Mouse (Mus musculus) midbrain, embryonic 11.5 days (tissue): Measurements from ENCODE around the gene Spata20. TPM values are rescaled to one million over a fixed set of nuclear protein-coding genes. Genes with fewer than 3 reads are reported as not detected.
A peak's percentile ranks its signal among the peaks of the same experiment; 100 is the strongest.

Experiments
- ATAC-seq: fragments of 200-750 bp; cut with Nextera tagmentation; 2 replicates; pipeline ENCODE4 v1.8.0; 2017; ENCODE audit warnings: moderate TSS enrichment, moderate library complexity; ENCODE audit not compliant: low FRiP score
- DNase-seq: peaks from one replicate; pipeline ENCODE4 v3.0.0; 2015; ENCODE audit warnings: low spot score; ENCODE audit errors: missing footprints
- H3K27ac ChIP-seq: fragments of 300-500 bp; sonication (generic); 2 replicates; pipeline ENCODE4 v1.5.1; 2014; ENCODE audit warnings: low read depth, low read length
- H3K27me3 ChIP-seq: fragments of 300-500 bp; sonication (generic); 2 replicates; pipeline ENCODE4 v1.6.1; 2014; ENCODE audit warnings: mild to moderate bottlenecking, low read length, moderate library complexity, mixed read lengths; ENCODE audit not compliant: control insufficient read depth, insufficient read depth
- H3K36me3 ChIP-seq: fragments of 300-500 bp; sonication (generic); 2 replicates; pipeline ENCODE4 v1.6.1; 2014; ENCODE audit warnings: mild to moderate bottlenecking, low read length, moderate library complexity, mixed read lengths; ENCODE audit not compliant: control insufficient read depth, insufficient read depth
- H3K4me1 ChIP-seq: fragments of 300-500 bp; sonication (generic); 2 replicates; pipeline ENCODE4 v1.6.1; 2014; ENCODE audit warnings: low read length; ENCODE audit not compliant: control insufficient read depth, insufficient read depth
- H3K4me2 ChIP-seq: fragments of 300-500 bp; sonication (generic); 2 replicates; pipeline ENCODE4 v1.6.1; 2014; ENCODE audit warnings: mild to moderate bottlenecking, moderate library complexity
- H3K4me3 ChIP-seq: fragments of 300-500 bp; sonication (generic); 2 replicates; pipeline ENCODE4 v1.5.1; 2014; ENCODE audit warnings: low read depth, low read length
- H3K9ac ChIP-seq: fragments of 300-500 bp; sonication (generic); 2 replicates; pipeline ENCODE4 v1.6.1; 2014; ENCODE audit warnings: low read length
- H3K9me3 ChIP-seq: fragments of 300-500 bp; sonication (generic); 2 replicates; pipeline ENCODE4 v1.6.1; 2016; ENCODE audit warnings: low read length; ENCODE audit not compliant: control insufficient read depth
- WGBS: fragments of 180-500 bp; shearing (Covaris S2); extraction: QIAGEN DNeasy Blood & Tissue Kit; methylation state at CpG from one replicate; pipeline ENCODE4 v1.1.7; 2014; 5-methylcytosine and 5-hydroxymethylcytosine counted together
- polyA plus RNA-seq: library from polyadenylated mRNA; unstranded; fragments of >200 nt; fragmentation: Nextera tagmentation; extraction: Ambion mirVana; gene quantifications from 2 replicates; pipeline ENCODE4 v1.2.1, GENCODE M21; 2014

Gene Spata20
- not detected in 2 replicates for polyA plus RNA-seq

GRCm38 (mm10) chr11:94486001-94486400 lies at the start of gene Spata20:
TSS of gene Spata20 (minus strand) at chr11:94486179.
- peak; percentile 80 for ATAC-seq
- Histone ChIP-seq H3K4me3 (no peak within 1 kb of the TSS), H3K36me3 (no peaks in the 10 kb centered on the region), H3K4me2 (peak within 1 kb of the TSS; percentile 22), H3K4me1 (peaks cover 1% of the 10 kb centered on the region), H3K9me3 (no peaks in the 10 kb centered on the region), H3K27ac (no peak within 1 kb of the TSS), H3K9ac (no peak within 1 kb of the TSS), H3K27me3 (peaks cover 5% of the 10 kb centered on the region)
- 4% methylated on average over 24 of the region's 24 CpGs for WGBS
- peak; percentile 100 for DNase-seq

- H3K4me2 ChIP-seq: no peak overlapping the region
- H3K36me3 ChIP-seq: no peaks in the 10 kb centered on the region
- H3K4me3 ChIP-seq: no peak overlapping the region
- DNase-seq (peak; percentile 49), ATAC-seq (no peak)
- H3K27ac ChIP-seq: no peak overlapping the region
- 84% methylated on average over 8 of the region's 8 CpGs for WGBS
- no peaks in the 10 kb centered on the region for H3K4me1 ChIP-seq
- no peaks in the 10 kb centered on the region for H3K9me3 ChIP-seq
- no peak overlapping the region for H3K9ac ChIP-seq
- no peaks in the 10 kb centered on the region for H3K27me3 ChIP-seq
These were observed 47.2 kb upstream of the Spata20 start for GRCm38 (mm10) chr11:94533171-94533570.

- Histone ChIP-seq H3K27ac (no peak overlapping the region), H3K9ac (no peak overlapping the region), H3K4me2 (no peak overlapping the region), H3K4me3 (no peak overlapping the region), H3K27me3 (no peaks in the 10 kb centered on the region), H3K36me3 (no peaks in the 10 kb centered on the region), H3K4me1 (no peaks in the 10 kb centered on the region), H3K9me3 (no peaks in the 10 kb centered on the region)
- DNase-seq: no peak
- 48% methylated on average over 3 of the region's 3 CpGs for WGBS
- no peak for ATAC-seq
These were observed 42.9 kb upstream of the Spata20 start for GRCm38 (mm10) chr11:94528879-94529278.

DNA sequence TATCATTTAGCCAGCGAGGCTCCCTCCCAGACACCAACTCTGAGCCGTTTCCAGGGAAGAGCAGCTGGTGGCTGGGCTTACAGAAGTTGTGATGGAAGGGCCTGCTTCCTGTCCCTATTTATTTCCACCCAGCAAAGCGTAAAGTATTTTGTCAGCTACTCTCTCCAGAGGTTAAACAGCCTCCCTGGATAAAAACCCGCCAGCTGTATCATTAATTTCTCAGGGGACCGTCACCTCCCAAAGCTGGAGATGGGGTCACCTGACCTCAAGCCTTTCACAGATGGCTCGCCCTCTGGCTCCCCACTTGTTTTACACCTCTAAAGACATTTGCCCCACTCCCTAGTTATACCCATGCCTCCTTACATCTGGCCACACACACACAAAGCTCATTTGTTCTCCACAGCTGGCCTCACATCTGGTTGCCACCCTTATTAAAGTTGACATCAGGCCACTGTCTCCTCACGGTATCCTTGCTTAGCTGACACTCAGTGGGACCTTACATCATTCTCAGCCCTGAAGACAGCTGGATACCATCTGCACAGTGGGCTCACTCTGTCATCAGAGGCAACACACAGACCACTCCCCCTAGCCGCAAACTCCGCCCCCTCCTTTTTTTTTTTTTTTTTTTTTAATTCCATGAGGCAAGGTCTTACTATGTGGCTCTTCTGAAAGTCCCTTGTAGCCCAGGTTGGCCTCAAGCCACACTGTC lies 40.3 kb upstream of the Spata20 start:
- no peak overlapping the region for H3K9ac ChIP-seq
- no peaks in the 10 kb centered on the region for H3K9me3 ChIP-seq
- no peak overlapping the region for H3K27ac ChIP-seq
- ATAC-seq (peak; percentile 50; the same call in 1 of the 2 replicates), DNase-seq (no peak)
- no peaks in the 10 kb centered on the region for H3K36me3 ChIP-seq
- no peak overlapping the region for H3K4me3 ChIP-seq
- no peak overlapping the region for H3K4me2 ChIP-seq
- 54% methylated on average over 9 of the region's 9 CpGs for WGBS
- H3K4me1 ChIP-seq: no peaks in the 10 kb centered on the region; the same call in 1 of the 2 replicates
- no peaks in the 10 kb centered on the region for H3K27me3 ChIP-seq

DNA sequence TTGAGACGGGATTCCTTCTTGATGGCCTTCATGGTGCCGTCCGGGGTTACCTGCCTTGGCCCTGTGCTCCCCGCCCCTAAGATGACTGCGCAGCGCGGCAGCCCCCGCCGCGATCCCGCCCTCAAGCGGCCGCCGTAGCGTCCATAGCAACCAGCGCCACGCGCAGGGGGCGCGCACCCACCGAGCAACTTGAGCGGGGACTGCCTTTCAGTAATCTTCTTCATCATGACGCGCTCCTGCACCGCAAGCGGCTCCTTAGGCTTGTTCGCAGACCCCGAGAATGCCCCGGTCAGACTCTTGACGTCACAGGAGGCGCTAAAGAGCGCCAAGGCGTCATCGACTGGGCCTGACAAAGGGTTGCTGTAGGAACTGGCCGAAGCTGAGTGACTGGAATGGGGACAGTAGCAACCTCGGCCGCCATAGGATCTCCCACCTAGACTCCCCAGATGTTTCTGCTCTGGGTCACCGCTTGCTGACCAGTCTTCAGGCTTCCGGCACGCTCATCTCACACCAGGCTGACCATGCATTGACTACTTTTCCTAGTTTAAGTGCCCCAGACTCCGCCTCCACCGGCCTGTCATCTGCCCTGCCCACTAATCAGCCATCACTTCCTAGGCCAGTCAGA lies 35.4 kb upstream of the Spata20 start, which contains the start of gene Mycbpap:
TSS of gene Mycbpap (minus strand) at position 524 of the 625 bp plus-strand sequence.
- DNase-seq (peak; percentile 98), ATAC-seq (peak; percentile 85)
- H3K4me3 ChIP-seq: peak within 1 kb of the TSS; percentile 51
- H3K4me1 ChIP-seq: peaks cover 9% of the 10 kb centered on the region
- H3K27me3 ChIP-seq: no peaks in the 10 kb centered on the region
- no peaks in the 10 kb centered on the region for H3K9me3 ChIP-seq
- 1% methylated on average over 42 of the region's 42 CpGs for WGBS
- no peak within 1 kb of the TSS for H3K27ac ChIP-seq
- H3K4me2 ChIP-seq: peak within 1 kb of the TSS; percentile 87
- peak within 1 kb of the TSS; percentile 60 for H3K9ac ChIP-seq
- no peaks in the 10 kb centered on the region for H3K36me3 ChIP-seq

GRCm38 (mm10) chr11:94513452-94513851 lies 27.5 kb upstream of the Spata20 start:
- no peak for DNase-seq
- H3K9me3 ChIP-seq: no peaks in the 10 kb centered on the region
- H3K27ac ChIP-seq: no peak overlapping the region
- no peak overlapping the region for H3K4me2 ChIP-seq
- H3K9ac ChIP-seq: no peak overlapping the region
- no peak overlapping the region for H3K4me3 ChIP-seq
- WGBS: 75% methylated on average over 9 of the region's 9 CpGs
- H3K36me3 ChIP-seq: no peaks in the 10 kb centered on the region
- H3K27me3 ChIP-seq: no peaks in the 10 kb centered on the region
- no peaks in the 10 kb centered on the region for H3K4me1 ChIP-seq
- no peak for ATAC-seq

DNA sequence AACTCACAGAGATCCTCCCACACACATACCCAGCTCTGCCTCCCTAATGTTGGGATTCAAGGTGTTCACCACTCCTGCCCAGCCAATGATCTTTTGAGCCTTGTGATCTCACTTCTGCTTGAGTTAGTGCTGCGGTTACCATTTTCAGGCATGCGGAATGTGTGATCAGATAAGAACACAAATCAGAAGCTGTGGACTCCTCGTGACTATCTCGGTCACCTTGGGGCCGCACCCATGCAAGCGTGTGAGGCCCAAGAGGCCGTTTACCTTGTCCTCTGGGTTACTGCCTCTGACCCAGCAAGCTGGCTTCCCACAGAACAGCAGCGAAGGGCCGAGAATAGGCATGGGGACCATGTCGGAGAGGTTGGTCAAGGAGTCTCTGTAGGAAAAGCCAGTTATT lies 23.0 kb upstream of the Spata20 start:
- Histone ChIP-seq H3K9ac (no peak overlapping the region), H3K4me2 (no peak overlapping the region), H3K27ac (no peak overlapping the region), H3K27me3 (no peaks in the 10 kb centered on the region), H3K36me3 (no peaks in the 10 kb centered on the region), H3K4me1 (no peaks in the 10 kb centered on the region), H3K9me3 (no peaks in the 10 kb centered on the region), H3K4me3 (no peak overlapping the region)
- DNase-seq: no peak
- WGBS: 91% methylated on average over 10 of the region's 10 CpGs
- no peak for ATAC-seq

GRCm38 (mm10) chr11:94501482-94501881 lies 15.5 kb upstream of the Spata20 start:
- H3K9ac ChIP-seq: no peak overlapping the region
- DNase-seq: no peak
- H3K27me3 ChIP-seq: peaks cover 12% of the 10 kb centered on the region; the same call in 1 of the 2 replicates
- H3K4me2 ChIP-seq: no peak overlapping the region
- no peaks in the 10 kb centered on the region for H3K9me3 ChIP-seq
- 92% methylated on average over 8 of the region's 8 CpGs for WGBS
- no peak for ATAC-seq
- no peak overlapping the region for H3K27ac ChIP-seq
- no peaks in the 10 kb centered on the region for H3K36me3 ChIP-seq
- H3K4me3 ChIP-seq: no peak overlapping the region
- H3K4me1 ChIP-seq: peaks cover 13% of the 10 kb centered on the region

DNA sequence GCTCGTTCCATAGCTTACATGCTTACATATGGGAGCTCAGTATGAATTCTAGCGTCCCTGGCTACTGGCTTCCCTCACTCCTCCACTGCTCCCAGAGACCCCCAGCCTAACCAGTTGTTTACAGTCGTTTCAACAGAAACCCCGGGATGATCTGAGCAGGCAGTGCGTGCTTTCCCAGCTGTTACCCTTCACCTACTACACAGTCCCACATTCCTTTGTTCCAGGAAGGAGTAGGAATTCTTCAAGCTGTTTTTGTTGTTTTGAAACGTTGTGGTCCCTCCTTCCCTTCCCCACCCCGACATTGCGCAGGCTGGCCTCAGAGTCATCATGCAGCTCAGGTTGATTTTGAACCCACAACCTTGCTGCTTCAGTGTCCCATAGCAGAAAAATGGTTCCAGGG lies 14.4 kb upstream of the Spata20 start:
- peaks cover 12% of the 10 kb centered on the region; the same call in 1 of the 2 replicates for H3K27me3 ChIP-seq
- no peak overlapping the region for H3K27ac ChIP-seq
- peaks cover 13% of the 10 kb centered on the region for H3K4me1 ChIP-seq
- H3K36me3 ChIP-seq: no peaks in the 10 kb centered on the region
- no peak overlapping the region for H3K4me3 ChIP-seq
- 36% methylated on average over 8 of the region's 8 CpGs for WGBS
- no peak for ATAC-seq
- no peaks in the 10 kb centered on the region for H3K9me3 ChIP-seq
- no peak overlapping the region for H3K4me2 ChIP-seq
- DNase-seq: no peak
- H3K9ac ChIP-seq: no peak overlapping the region
